Mouse (Mus musculus) small intestine, adult 2 months (tissue): Measurements from ENCODE around the gene Urah.

Source experiments
- CTCF ChIP-seq: fragments of 200-500 bp; IDR thresholded peaks from 2 replicates; pipeline ENCODE4 v1.5.1; 2012; ENCODE audit warnings: low read depth, mild to moderate bottlenecking, control low read depth, inconsistent platforms, low read length, moderate library complexity, mixed read lengths; ENCODE audit not compliant: insufficient replicate concordance, insufficient read length; ENCODE audit errors: extremely low read depth
- POLR2A ChIP-seq: fragments of 200-500 bp; IDR thresholded peaks from 2 replicates; pipeline ENCODE4 v1.6.1; 2012; ENCODE audit warnings: low read depth, mild to moderate bottlenecking, control low read depth, inconsistent platforms, low read length, moderate library complexity

DNA sequence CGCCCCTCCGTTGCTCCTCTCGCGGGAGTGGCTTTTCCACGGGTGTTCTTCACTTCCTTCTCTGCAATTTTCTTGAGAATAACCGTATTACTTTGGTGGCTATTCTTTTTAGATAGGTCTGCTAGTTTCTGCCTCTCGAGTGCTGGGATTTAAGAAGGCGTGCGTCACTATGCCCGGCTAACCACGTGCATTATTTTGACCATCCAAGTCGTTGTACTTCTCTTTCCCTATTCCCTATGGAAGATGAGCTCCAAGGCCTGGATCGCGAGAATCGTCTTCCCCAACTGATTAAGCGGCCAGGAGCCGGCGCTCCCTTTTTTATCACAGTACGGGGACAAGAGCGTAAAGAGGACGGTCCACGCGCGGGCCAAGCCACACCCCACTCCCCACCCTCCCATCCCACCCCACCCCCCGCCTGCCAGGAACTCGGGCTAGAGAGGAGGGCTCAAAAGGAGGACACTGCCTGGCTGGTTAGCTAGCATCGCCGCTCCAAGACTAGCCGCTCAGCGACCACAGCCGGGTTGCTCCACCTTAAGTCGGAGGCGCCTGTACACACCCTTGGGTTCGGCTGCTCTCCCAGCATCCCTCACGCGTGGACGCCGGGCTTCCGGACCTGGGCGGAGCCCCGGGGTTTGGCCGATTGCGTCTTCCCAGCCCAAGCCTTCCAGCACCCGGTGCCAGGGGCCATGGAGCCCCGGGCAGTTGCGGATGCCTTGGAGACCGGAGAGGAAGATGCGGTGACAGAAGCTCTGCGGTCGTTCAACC, 22.1 kb downstream of the Urah start, which contains the start of gene Ric8a:
- 0 out of 2 replicates have a peak, but pooled peaks have one; percentile 1 for TF ChIP-seq CTCF
- TF ChIP-seq POLR2A = peak; percentile 44; the same call in 1 of the 2 replicates
